Mouse (Mus musculus): ENCODE results near the gene Ang4. TPM values are rescaled to one million over a fixed set of nuclear protein-coding genes. Genes with fewer than 3 reads are reported as not detected.

The Ang4 gene
- polyA plus RNA-seq, 1 experiment from 2014 or later: not detected

DNA sequence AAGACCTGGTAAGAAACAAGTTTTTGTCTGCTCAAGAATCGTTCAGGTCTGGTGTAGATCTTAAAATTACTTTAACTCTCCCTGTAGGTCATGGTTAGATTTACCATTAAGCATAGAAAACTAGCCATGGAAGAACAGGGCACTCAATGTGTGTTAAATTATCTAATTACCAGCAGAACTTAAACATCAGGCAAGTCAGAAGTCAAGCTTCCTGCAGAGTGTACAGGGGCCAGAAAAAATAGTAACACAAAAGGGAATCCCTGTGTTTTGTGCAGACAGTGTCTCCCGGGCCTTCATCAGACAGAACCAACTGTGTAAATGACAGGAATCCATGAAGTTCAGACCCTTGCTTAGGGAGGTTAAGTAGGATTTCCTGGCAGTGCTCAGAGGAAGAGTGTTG is 17.4 kb downstream of the Ang4 start:
- 58% methylated on average over 2 of the region's 2 CpGs for WGBS (ENCODE audit: insufficient replicate concordance)
- Histone ChIP-seq H3K4me1 (ENCODE audit: control insufficient read depth, low read depth, low read length) (no peaks in the 10 kb centered on the region), H3K27me3 (ENCODE audit: control insufficient read depth, insufficient read depth, low read depth, low read length) (no peaks in the 10 kb centered on the region), H3K4me3 (ENCODE audit: low read depth, low read length) (no peak overlapping the region), H3K4me2 (ENCODE audit: low read depth, low read length) (no peak overlapping the region), H3K9ac (ENCODE audit: low read depth, low read length) (no peak overlapping the region), H3K9me3 (replicated peaks; ENCODE audit: control insufficient read depth, low read length) (no peaks in the 10 kb centered on the region), H3K36me3 (ENCODE audit: control insufficient read depth, insufficient read depth) (no peaks in the 10 kb centered on the region), H3K27ac (ENCODE audit: low read length) (no peak overlapping the region)
- no peak for ATAC-seq (ENCODE audit: low read depth)

DNA sequence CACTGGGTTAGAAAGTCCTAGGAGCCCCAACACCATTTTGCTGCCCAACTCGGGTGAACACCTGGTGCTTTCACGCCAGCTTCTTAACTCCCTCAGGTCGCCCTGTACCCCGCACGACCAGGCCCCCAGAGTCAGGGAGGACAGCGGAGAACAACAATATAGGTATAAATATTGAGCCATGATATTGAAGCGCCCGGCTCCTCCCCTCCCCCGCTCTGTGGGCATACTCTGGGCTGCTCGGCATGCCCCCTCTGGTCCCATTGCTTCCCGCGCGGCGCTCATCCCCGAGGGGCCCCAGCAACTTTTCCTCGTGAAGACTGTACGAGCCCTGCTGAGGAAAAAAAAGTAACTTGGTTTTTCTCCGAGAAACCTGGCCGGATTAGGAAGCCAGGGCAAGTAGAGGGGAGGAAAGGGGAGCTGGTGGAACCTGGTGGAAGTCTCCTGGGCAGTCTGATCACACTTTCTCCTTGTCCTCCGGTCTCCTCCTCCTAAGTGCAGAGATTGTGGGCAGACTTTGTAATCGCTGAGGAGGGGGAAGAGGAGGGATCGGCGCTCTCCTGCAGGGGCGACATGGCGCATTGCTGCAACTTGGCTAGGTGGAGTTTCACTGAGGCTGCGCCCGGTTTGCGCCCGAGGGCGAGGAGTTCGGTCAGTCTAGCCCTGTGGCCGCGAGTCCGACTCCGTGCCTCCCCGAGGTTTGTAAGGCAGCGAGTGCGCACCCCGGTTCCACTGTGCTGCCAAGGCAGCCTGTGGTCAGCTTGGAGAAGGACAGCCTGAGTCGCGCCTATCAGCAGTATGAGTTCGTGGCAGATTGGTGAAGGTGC is 32.8 kb downstream of the Ang4 start:
- Histone ChIP-seq H3K27me3 (ENCODE audit: control insufficient read depth, insufficient read depth, low read depth, low read length) (peaks cover 34% of the 10 kb centered on the region), H3K4me2 (ENCODE audit: low read depth, low read length) (peak overlapping the region; percentile 1; the same call in 1 of the 2 replicates), H3K36me3 (ENCODE audit: control insufficient read depth, insufficient read depth) (no peaks in the 10 kb centered on the region), H3K4me1 (ENCODE audit: control insufficient read depth, low read depth, low read length) (no peaks in the 10 kb centered on the region), H3K9me3 (replicated peaks; ENCODE audit: control insufficient read depth, low read length) (no peaks in the 10 kb centered on the region), H3K4me3 (ENCODE audit: low read depth, low read length) (no peak overlapping the region), H3K9ac (ENCODE audit: low read depth, low read length) (no peak overlapping the region), H3K27ac (ENCODE audit: low read length) (no peak overlapping the region)
- WGBS (ENCODE audit: insufficient replicate concordance): 1% methylated on average over 42 of the region's 42 CpGs
- no peak for ATAC-seq (ENCODE audit: low read depth)

- H3K4me3 ChIP-seq (ENCODE audit: low read depth, low read length): no peak overlapping the region
- H3K9ac ChIP-seq (ENCODE audit: low read depth, low read length): no peak overlapping the region
- H3K27ac ChIP-seq (ENCODE audit: low read length): no peak overlapping the region
- H3K36me3 ChIP-seq (ENCODE audit: control insufficient read depth, insufficient read depth): no peaks in the 10 kb centered on the region
- no peak for ATAC-seq (ENCODE audit: low read depth)
- peaks cover 34% of the 10 kb centered on the region for H3K27me3 ChIP-seq (ENCODE audit: control insufficient read depth, insufficient read depth, low read depth, low read length)
- H3K9me3 ChIP-seq (replicated peaks; ENCODE audit: control insufficient read depth, low read length): no peaks in the 10 kb centered on the region
- 2% methylated on average over 24 of the region's 24 CpGs for WGBS (ENCODE audit: insufficient replicate concordance)
- no peaks in the 10 kb centered on the region for H3K4me1 ChIP-seq (ENCODE audit: control insufficient read depth, low read depth, low read length)
- no peak overlapping the region for H3K4me2 ChIP-seq (ENCODE audit: low read depth, low read length)
Observed at GRCm38 (mm10) chr14:51739150-51739993, 34.0 kb downstream of the Ang4 start.

DNA sequence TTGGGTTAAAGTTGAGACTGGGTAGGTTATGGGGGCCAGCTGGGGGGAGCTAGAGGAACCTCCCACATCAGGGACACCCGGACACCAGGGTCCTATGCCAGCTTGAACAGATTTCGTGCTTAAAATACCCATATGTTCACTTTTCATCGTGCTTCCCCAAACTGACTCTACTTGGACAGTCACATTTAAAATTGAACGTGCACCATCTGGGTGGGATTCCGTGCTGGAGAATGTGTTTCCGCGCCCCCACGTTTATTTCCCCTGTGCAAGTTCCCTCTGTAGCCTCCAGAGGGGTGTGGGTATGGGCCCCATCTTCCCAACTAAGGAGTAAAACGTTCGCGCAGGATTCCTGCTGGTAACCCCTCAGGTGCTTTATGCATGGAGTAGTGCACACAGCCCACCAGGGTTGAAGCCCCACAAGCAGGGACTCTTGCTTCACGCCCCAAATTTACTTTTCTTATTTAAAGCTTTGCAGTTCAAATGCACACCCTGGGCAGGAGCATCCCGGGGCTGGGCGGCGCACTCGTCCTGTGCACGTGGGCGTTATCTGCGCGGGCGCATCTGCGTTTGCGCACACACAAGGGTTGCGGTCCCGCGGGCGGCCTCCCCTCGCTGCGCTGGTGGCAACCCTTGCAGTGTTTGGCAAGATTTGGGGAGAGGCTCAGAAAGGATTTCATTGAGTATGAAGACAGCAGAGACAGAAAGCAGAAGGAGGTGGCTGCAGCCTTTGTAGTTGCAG is 34.8 kb downstream of the Ang4 start:
- no peaks in the 10 kb centered on the region for H3K4me1 ChIP-seq (ENCODE audit: control insufficient read depth, low read depth, low read length)
- no peaks in the 10 kb centered on the region for H3K36me3 ChIP-seq (ENCODE audit: control insufficient read depth, insufficient read depth)
- no peak overlapping the region for H3K9ac ChIP-seq (ENCODE audit: low read depth, low read length)
- H3K27me3 ChIP-seq (ENCODE audit: control insufficient read depth, insufficient read depth, low read depth, low read length): peaks cover 34% of the 10 kb centered on the region
- no peaks in the 10 kb centered on the region for H3K9me3 ChIP-seq (replicated peaks; ENCODE audit: control insufficient read depth, low read length)
- no peak overlapping the region for H3K27ac ChIP-seq (ENCODE audit: low read length)
- H3K4me2 ChIP-seq (ENCODE audit: low read depth, low read length): no peak overlapping the region
- no peak overlapping the region for H3K4me3 ChIP-seq (ENCODE audit: low read depth, low read length)
- 3% methylated on average over 29 of the region's 29 CpGs for WGBS (ENCODE audit: insufficient replicate concordance)
- ATAC-seq (ENCODE audit: low read depth): no peak

DNA sequence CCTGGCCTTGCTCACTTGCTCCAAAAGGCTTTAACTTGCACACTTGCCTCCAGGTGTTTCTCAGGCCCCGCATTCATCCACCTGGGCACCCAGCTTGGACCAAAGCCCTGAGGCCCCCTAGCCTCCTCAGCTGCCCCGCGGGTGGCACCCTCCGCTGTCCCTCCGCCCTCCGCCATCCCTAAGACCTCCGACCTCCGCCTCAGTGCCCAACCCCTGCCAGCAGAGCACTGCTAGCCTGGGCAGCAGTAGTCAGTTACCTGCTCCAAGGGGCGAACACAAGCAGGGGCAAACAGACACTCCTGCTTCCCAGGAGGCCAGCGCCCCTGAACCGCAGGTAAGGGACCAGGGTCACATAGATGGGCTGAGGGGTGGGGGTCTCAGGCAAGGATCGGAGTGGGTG is 35.4 kb downstream of the Ang4 start:
- Histone ChIP-seq H3K4me1 (ENCODE audit: control insufficient read depth, low read depth, low read length) (no peaks in the 10 kb centered on the region), H3K36me3 (ENCODE audit: control insufficient read depth, insufficient read depth) (no peaks in the 10 kb centered on the region), H3K27ac (ENCODE audit: low read length) (no peak overlapping the region), H3K9me3 (replicated peaks; ENCODE audit: control insufficient read depth, low read length) (no peaks in the 10 kb centered on the region), H3K4me2 (ENCODE audit: low read depth, low read length) (no peak overlapping the region), H3K9ac (ENCODE audit: low read depth, low read length) (no peak overlapping the region), H3K4me3 (ENCODE audit: low read depth, low read length) (no peak overlapping the region), H3K27me3 (ENCODE audit: control insufficient read depth, insufficient read depth, low read depth, low read length) (peaks cover 34% of the 10 kb centered on the region)
- ATAC-seq (ENCODE audit: low read depth): no peak
- 17% methylated on average over 12 of the region's 12 CpGs for WGBS (ENCODE audit: insufficient replicate concordance)

GRCm38 (mm10) chr14:51717083-51717482 is 56.3 kb downstream of the Ang4 start, which contains the start of gene Gm5800:
Gene Gm5800 (minus strand): TSS chr14:51717183.
- Histone ChIP-seq H3K27me3 (ENCODE audit: control insufficient read depth, insufficient read depth, low read depth, low read length) (no peaks in the 10 kb centered on the region), H3K9ac (ENCODE audit: low read depth, low read length) (no peak within 1 kb of the TSS), H3K9me3 (replicated peaks; ENCODE audit: control insufficient read depth, low read length) (no peaks in the 10 kb centered on the region), H3K36me3 (ENCODE audit: control insufficient read depth, insufficient read depth) (no peaks in the 10 kb centered on the region), H3K4me3 (ENCODE audit: low read depth, low read length) (no peak within 1 kb of the TSS), H3K4me2 (ENCODE audit: low read depth, low read length) (no peak within 1 kb of the TSS), H3K27ac (ENCODE audit: low read length) (no peak within 1 kb of the TSS), H3K4me1 (ENCODE audit: control insufficient read depth, low read depth, low read length) (no peaks in the 10 kb centered on the region)
- WGBS (ENCODE audit: insufficient replicate concordance): 30% methylated on average over 1 of the region's 1 CpGs
- ATAC-seq (ENCODE audit: low read depth): no peak

Other genes starting within 250 kb of the Ang4 start
- gene Gm5622, start 220.8 kb downstream of the Ang4 start, polyA plus RNA-seq (2015; fragmentation: Nextera tagmentation; extraction: Ambion mirVana): 0.14 and 0.20 TPM in 2 replicates
- not detected in 2 replicates for gene Gm17175, start 199.5 kb downstream of the Ang4 start, polyA plus RNA-seq (2015; fragmentation: Nextera tagmentation; extraction: Ambion mirVana)
- not detected in 2 replicates for gene Gm17174, start 181.5 kb downstream of the Ang4 start, polyA plus RNA-seq (2015; fragmentation: Nextera tagmentation; extraction: Ambion mirVana)
- not detected in 2 replicates for gene Gm17078, start 162.3 kb downstream of the Ang4 start, polyA plus RNA-seq (2015; fragmentation: Nextera tagmentation; extraction: Ambion mirVana)
- not detected in 2 replicates for gene Gm4181, start 137.9 kb downstream of the Ang4 start, polyA plus RNA-seq (2015; fragmentation: Nextera tagmentation; extraction: Ambion mirVana)
- gene Gm17079, start 78.1 kb downstream of the Ang4 start, polyA plus RNA-seq (2015; fragmentation: Nextera tagmentation; extraction: Ambion mirVana): not detected in 2 replicates
- gene Gm5800, start 56.4 kb downstream of the Ang4 start, polyA plus RNA-seq (2015; fragmentation: Nextera tagmentation; extraction: Ambion mirVana): not detected in 2 replicates
- gene AY358078, start 26.5 kb upstream of the Ang4 start, polyA plus RNA-seq (2015; fragmentation: Nextera tagmentation; extraction: Ambion mirVana): not detected in 2 replicates
- 13.2 and 14.6 TPM in 2 replicates for gene Ear6, start 80.1 kb upstream of the Ang4 start, polyA plus RNA-seq (2015; fragmentation: Nextera tagmentation; extraction: Ambion mirVana)
- gene Mettl17, start 111.3 kb upstream of the Ang4 start, polyA plus RNA-seq (2015; fragmentation: Nextera tagmentation; extraction: Ambion mirVana): 10.8 and 12.9 TPM in 2 replicates
- gene Slc39a2, start 119.3 kb upstream of the Ang4 start, polyA plus RNA-seq (2015; fragmentation: Nextera tagmentation; extraction: Ambion mirVana): 0.06 and 0.09 TPM in 2 replicates
- 51.8 and 66.4 TPM in 2 replicates for gene Ndrg2, start 140.6 kb upstream of the Ang4 start, polyA plus RNA-seq (2015; fragmentation: Nextera tagmentation; extraction: Ambion mirVana)
- not detected in 2 replicates for gene Tppp2, start 144.8 kb upstream of the Ang4 start, polyA plus RNA-seq (2015; fragmentation: Nextera tagmentation; extraction: Ambion mirVana)
- gene Rnase13, start 149.2 kb upstream of the Ang4 start, polyA plus RNA-seq (2015; fragmentation: Nextera tagmentation; extraction: Ambion mirVana): not detected in 2 replicates
- gene Arhgef40, start 211.1 kb upstream of the Ang4 start, polyA plus RNA-seq (2015; fragmentation: Nextera tagmentation; extraction: Ambion mirVana): 12.5 and 14.6 TPM in 2 replicates
- 0.15 and 0.28 TPM in 2 replicates for gene Tmem253, start 242.1 kb upstream of the Ang4 start, polyA plus RNA-seq (2015; fragmentation: Nextera tagmentation; extraction: Ambion mirVana)
- gene Zfp219, start 247.1 kb upstream of the Ang4 start, polyA plus RNA-seq (2015; fragmentation: Nextera tagmentation; extraction: Ambion mirVana): 7.4 and 8.9 TPM in 2 replicates